Mouse (Mus musculus) liver, embryonic 14.5 days (tissue): Measurements from ENCODE around the gene Zcchc8. TPM values are rescaled to one million over a fixed set of nuclear protein-coding genes. Genes with fewer than 3 reads are reported as not detected.

ENCODE experiments used
- ATAC-seq: fragments of 200-750 bp; cut with Nextera tagmentation; 2 replicates; pipeline ENCODE4 v1.8.0; 2017; ENCODE audit warnings: moderate number of reproducible peaks, mild to moderate bottlenecking, moderate library complexity; ENCODE audit not compliant: insufficient read depth
- DNase-seq, 3 experiments: peaks; one replicate each; pipeline ENCODE4 v3.0.0-alpha.2; 2012 to 2013; ENCODE audit warnings: low read depth in 3 of 3, low spot score in 3 of 3
- H3K27ac ChIP-seq: fragments of 300-500 bp; sonication (generic); 2 replicates; pipeline ENCODE4 v1.5.1; 2014; ENCODE audit warnings: moderate library complexity, mild to moderate bottlenecking, control low read depth, inconsistent platforms
- H3K27me3 ChIP-seq: fragments of 300-500 bp; sonication (generic); 2 replicates; pipeline ENCODE4 v1.6.1; 2014; ENCODE audit warnings: mild to moderate bottlenecking, low read length, moderate library complexity; ENCODE audit not compliant: control insufficient read depth, insufficient read depth
- H3K36me3 ChIP-seq: fragments of 300-500 bp; sonication (generic); replicated peaks from 2 replicates; pipeline ENCODE4 v1.6.1; 2014; ENCODE audit warnings: low read depth; ENCODE audit not compliant: control insufficient read depth, insufficient read depth
- H3K4me1 ChIP-seq, 2 experiments: fragments of 200-500 bp in 1 of 2; fragments of 300-500 bp in 1 of 2; sonication (generic) in 1 of 2; replicated peaks; 2 replicates each; pipeline ENCODE4 v1.6.1; 2012 to 2014; ENCODE audit warnings: antibody characterized with exemption in 1 of 2, inconsistent platforms in 1 of 2, low read length in 1 of 2; ENCODE audit not compliant: control insufficient read depth in 2 of 2, insufficient read depth in 2 of 2
- H3K4me2 ChIP-seq: fragments of 300-500 bp; sonication (generic); 2 replicates; pipeline ENCODE4 v1.6.1; 2014; ENCODE audit warnings: low read depth, mild to moderate bottlenecking, control low read depth, moderate library complexity
- H3K4me3 ChIP-seq, 2 experiments: fragments of 200-500 bp in 1 of 2; fragments of 300-500 bp in 1 of 2; sonication (generic) in 1 of 2; 2 replicates each; pipeline ENCODE4 v1.5.1; 2012 to 2014; ENCODE audit warnings: low read depth in 2 of 2, low read length in 2 of 2, mild to moderate bottlenecking in 2 of 2, control low read depth in 1 of 2, inconsistent platforms in 1 of 2, moderate library complexity in 1 of 2; ENCODE audit not compliant: insufficient read depth in 1 of 2
- H3K9ac ChIP-seq: fragments of 300-500 bp; sonication (generic); replicated peaks from 2 replicates; pipeline ENCODE4 v1.6.1; 2014; ENCODE audit warnings: mild to moderate bottlenecking, control low read depth, moderate library complexity
- H3K9me3 ChIP-seq: fragments of 300-500 bp; sonication (generic); 2 replicates; pipeline ENCODE4 v1.6.1; 2016; ENCODE audit warnings: low read length, mixed read lengths; ENCODE audit not compliant: control insufficient read depth
- CTCF ChIP-seq: IDR thresholded peaks from 2 replicates; pipeline ENCODE4 v1.5.1; 2016; ENCODE audit warnings: antibody characterized with exemption, low read depth, control low read depth
- EP300 ChIP-seq: IDR thresholded peaks from 2 replicates; pipeline ENCODE4 v1.6.1; 2016; ENCODE audit warnings: antibody characterized with exemption, low read depth
- WGBS: fragments of 180-500 bp; shearing (Covaris S2); extraction: QIAGEN DNeasy Blood & Tissue Kit; methylation state at CpG from one replicate; pipeline ENCODE4 v1.1.7; 2014; ENCODE audit not compliant: insufficient replicate concordance; 5-methylcytosine and 5-hydroxymethylcytosine counted together
- polyA plus RNA-seq, 2 experiments: library from polyadenylated mRNA; depleted of rRNA in 1 of 2; stranded (reverse) in 1 of 2; unstranded in 1 of 2; fragments of >200 nt; fragmentation: Nextera tagmentation in 1 of 2; extraction: Ambion mirVana in 1 of 2; gene quantifications; 2 replicates each; pipeline versions ENCODE4 v1.2.1 to v1.2.3; 2012 to 2014

Gene Zcchc8
- polyA plus RNA-seq, 2 experiments = 24.2 to 30.0 TPM

DNA sequence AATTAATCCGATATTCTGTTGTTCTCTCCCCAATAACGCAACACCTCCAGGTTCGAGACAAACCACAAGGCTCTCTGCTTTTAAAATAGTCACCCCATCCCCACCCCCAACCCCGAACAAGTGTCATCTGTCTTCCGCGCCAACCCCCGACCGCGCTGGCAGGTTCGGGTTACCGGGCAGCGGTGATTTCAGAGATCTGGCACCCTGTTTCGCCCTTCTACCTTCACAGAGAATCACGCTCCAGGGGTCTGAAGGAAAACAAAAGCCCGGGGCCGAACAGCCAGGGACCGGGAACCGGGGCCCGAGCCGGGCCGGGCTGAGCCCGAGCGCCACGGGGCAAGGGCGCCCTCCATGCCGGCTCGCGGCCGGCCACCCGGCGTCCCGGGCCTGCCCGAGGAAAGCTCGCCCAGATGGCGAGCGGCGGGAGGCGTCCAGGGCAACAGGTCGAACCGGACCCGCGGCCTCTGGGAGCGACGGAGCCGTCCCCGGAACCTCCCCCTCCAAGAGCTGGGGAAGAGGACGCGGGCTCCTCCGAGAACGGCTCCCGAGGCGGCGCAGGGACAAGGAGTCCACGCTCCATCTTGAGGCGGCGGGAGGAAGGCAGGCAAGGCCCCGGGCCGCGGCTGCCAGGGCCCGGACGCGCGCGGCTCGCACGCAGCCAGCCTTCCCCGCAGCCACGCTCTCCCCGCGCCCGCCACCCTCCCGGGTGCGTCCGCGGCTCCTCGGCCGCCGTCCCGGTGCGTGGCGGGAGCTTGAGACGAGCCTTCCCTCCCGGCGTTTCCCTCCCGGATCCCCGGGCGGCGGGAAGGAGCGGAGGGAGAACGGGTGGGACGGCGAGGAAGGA is 37.3 kb downstream of the Zcchc8 start:
- peak overlapping the region; percentile 84 for H3K9ac ChIP-seq
- TF ChIP-seq CTCF (no peak), EP300 (no peak)
- H3K36me3 ChIP-seq = no peaks in the 10 kb centered on the region
- ATAC-seq (peak; percentile 74), DNase-seq (no peak)
- H3K9me3 ChIP-seq = no peaks in the 10 kb centered on the region
- H3K27me3 ChIP-seq = peaks cover 5% of the 10 kb centered on the region
- H3K27ac ChIP-seq = no peak overlapping the region
- H3K4me1 ChIP-seq = peaks cover 9 to 13% of the 10 kb centered on the region in 2 experiments
- peak overlapping the region; percentile 74 to 83 for H3K4me3 ChIP-seq
- H3K4me2 ChIP-seq = peak overlapping the region; percentile 90
- under 1% methylated on average over 87 of the region's 92 CpGs for WGBS

GRCm38 (mm10) chr5:123683043-123683376 is 37.9 kb downstream of the Zcchc8 start:
- TF ChIP-seq CTCF = no peak
- TF ChIP-seq EP300 = no peak
- DNase-seq = no peak
- Histone ChIP-seq H3K36me3 (no peaks in the 10 kb centered on the region), H3K4me1 (peaks cover 9 to 13% of the 10 kb centered on the region in 2 experiments), H3K27ac (no peak overlapping the region), H3K27me3 (peaks cover 5% of the 10 kb centered on the region), H3K4me2 (peak overlapping the region; percentile 90), H3K9me3 (no peaks in the 10 kb centered on the region), H3K4me3 (peak overlapping the region; percentile 74 to 83; a peak in 3 of 4 replicates), H3K9ac (peak overlapping the region; percentile 84)
- WGBS = 2% methylated on average over 6 of the region's 6 CpGs
- ATAC-seq = no peak

DNA sequence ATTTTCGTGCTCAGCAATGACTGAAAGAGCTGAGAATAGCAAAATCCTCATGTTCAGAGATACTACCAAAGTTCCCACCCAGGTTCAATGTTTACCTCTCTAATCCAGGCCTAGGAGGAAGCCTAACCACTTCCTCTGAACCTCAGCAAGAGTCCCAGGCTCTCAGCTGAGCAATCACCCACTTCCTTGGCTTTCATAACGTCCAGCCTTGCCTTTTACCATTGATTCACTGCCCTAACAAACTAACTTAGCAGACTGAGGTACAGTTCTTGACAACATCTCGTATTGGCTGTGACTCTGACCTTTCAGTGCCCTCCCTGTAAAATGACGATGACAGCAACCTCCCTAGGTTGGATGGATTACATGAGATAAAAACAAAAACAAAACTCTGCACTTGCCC is 38.5 kb downstream of the Zcchc8 start:
- peaks cover 9 to 13% of the 10 kb centered on the region in 2 experiments for H3K4me1 ChIP-seq
- H3K4me2 ChIP-seq = peak overlapping the region; percentile 90
- ATAC-seq (no peak), DNase-seq (no peak)
- WGBS = 26% methylated on average over 4 of the region's 4 CpGs
- no peaks in the 10 kb centered on the region for H3K9me3 ChIP-seq
- H3K9ac ChIP-seq = 0 out of 2 replicates have a peak overlapping the region, but pooled peaks have one; percentile 11
- H3K36me3 ChIP-seq = no peaks in the 10 kb centered on the region
- H3K4me3 ChIP-seq = peak overlapping the region in 1 of 2 experiments; percentile 22; a peak in 1 of 4 replicates
- peaks cover 5% of the 10 kb centered on the region for H3K27me3 ChIP-seq
- no peak overlapping the region for H3K27ac ChIP-seq
- TF ChIP-seq EP300 = no peak
- no peak for TF ChIP-seq CTCF

DNA sequence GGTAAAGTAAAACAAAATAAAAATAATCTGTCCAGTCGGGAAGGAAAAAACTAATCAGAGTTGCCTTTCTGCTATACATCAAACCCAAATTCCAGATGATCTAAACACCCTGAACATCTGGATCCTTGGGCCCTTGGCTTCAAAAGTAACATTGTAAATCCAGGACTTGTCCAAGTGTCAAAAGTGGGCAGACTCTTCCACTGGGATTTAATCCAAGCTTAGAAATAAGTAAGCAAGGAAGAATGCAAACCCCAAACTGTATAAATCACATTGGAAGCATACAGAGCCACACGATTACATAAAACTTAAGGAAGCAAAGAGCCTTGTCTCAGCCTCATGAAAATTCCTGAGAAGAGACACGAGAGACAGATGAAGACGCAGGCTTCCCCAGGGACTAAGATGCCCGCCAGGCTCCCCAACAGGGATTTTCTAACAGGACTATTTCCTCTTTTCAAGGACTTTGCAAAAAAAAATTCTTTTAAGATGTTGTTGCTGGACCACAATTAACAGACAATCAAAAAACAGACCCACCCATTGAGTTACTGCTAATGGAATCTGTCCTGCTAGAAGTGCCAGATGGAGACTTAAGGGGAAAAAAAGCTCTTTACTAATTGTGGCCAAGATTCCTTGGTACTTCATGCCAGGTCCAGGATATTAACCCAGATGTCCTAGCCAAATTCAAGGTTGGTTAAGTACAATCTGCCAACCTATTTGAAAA is 41.2 kb downstream of the Zcchc8 start:
- no peaks in the 10 kb centered on the region for H3K36me3 ChIP-seq
- no peak for TF ChIP-seq CTCF
- no peak for TF ChIP-seq EP300
- no peak for ATAC-seq
- H3K9ac ChIP-seq = no peak overlapping the region
- no peak overlapping the region for H3K4me2 ChIP-seq
- H3K9me3 ChIP-seq = no peaks in the 10 kb centered on the region
- H3K4me1 ChIP-seq = peaks cover 11 to 13% of the 10 kb centered on the region in 2 experiments
- no peak for DNase-seq
- H3K27me3 ChIP-seq = peaks cover 2% of the 10 kb centered on the region
- no peak overlapping the region for H3K4me3 ChIP-seq
- WGBS = 68% methylated on average over 5 of the region's 5 CpGs
- H3K27ac ChIP-seq = no peak overlapping the region

DNA sequence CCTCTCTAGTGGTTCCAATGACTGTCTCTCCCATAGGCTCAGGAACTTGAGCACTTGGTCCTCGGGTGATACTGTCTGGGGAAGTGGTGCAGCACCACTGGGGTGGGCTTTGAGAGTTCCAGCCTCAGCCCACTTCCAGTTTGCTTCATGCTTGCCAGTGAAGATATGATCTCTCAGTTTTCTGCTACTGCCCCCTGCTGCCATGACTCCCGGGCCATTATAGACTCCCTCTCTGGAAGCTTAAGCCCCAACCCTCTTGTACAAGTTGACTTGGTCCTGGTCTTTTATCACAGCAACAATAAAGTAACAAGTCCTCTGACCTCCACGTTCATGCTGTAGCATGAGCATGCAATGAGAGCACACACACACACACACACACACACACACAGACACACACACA is 41.8 kb downstream of the Zcchc8 start:
- Histone ChIP-seq H3K27ac (no peak overlapping the region), H3K9me3 (no peaks in the 10 kb centered on the region), H3K9ac (no peak overlapping the region), H3K4me3 (no peak overlapping the region), H3K27me3 (no peaks in the 10 kb centered on the region), H3K36me3 (no peaks in the 10 kb centered on the region), H3K4me2 (no peak overlapping the region), H3K4me1 (peaks cover 8 to 16% of the 10 kb centered on the region in 2 experiments)
- TF ChIP-seq EP300 (no peak), CTCF (no peak)
- ATAC-seq = no peak
- WGBS = 28% methylated on average over 3 of the region's 3 CpGs
- DNase-seq = no peak
